Mouse (Mus musculus): ENCODE results near the gene Dmrt1. TPM values are rescaled to one million over a fixed set of nuclear protein-coding genes. Genes with fewer than 3 reads are reported as not detected.
A peak's percentile ranks its signal among the peaks of the same experiment; 100 is the strongest.

Gene Dmrt1
- total and polyA plus RNA-seq, 3 experiments: 0.30 to 0.50 TPM; not detected in 1

DNA sequence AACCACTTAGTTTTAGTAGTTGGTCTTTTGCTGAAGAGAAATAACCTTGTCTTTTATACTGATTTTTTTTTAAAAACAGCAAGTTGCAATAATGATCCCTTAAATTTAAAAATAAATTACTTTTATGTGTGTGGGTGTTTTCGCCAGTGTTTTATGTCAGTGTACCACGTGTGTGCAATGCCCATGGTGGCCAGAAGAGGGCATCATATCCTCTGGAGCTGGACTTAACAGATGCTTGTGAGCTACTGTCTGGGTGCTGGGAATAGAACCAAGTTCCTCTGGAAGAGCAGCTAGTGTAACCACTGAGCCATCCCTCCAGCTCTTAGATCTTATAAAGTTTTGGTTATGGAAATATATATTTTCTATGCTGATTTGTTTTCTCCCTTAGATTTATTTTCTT is 74.0 kb downstream of the Dmrt1 start:
- in situ Hi-C loops (cut with MboI; ENCODE audit: low pct_ligation_motif_present, low pct_unique_long_range_greater_than_20kb, low sequenced_read_pairs): no loop called here
- no peaks in the 10 kb centered on the region for H3K27me3 ChIP-seq (replicated peaks)

GRCm38 (mm10) chr19:25597717-25598232 is 92.4 kb downstream of the Dmrt1 start:
- dilution Hi-C loops (cut with MboI; ENCODE audit: extremely low pct_ligation_motif_present, extremely low pct_unique_long_range_greater_than_20kb, low sequenced_read_pairs) (no loop called here), in situ Hi-C loops (cut with MboI; ENCODE audit: low pct_ligation_motif_present, low pct_unique_long_range_greater_than_20kb, low sequenced_read_pairs) (no loop called here)
- Histone ChIP-seq H3K79me2 (replicated peaks; ENCODE audit: control insufficient read depth, extremely low read depth, insufficient read depth, poor library complexity, severe bottlenecking) (no peaks in the 10 kb centered on the region), H3K4me3 (replicated peaks in 1 of 3; ENCODE audit: low read depth in 2 of 3, low read length in 2 of 3, poor library complexity in 1 of 3) (no peak overlapping the region), H3K4me1 (ENCODE audit: control insufficient read depth in 1 of 2, insufficient read depth in 2 of 2) (no peaks in the 10 kb centered on the region), H3K27ac (ENCODE audit: insufficient read depth, low read depth) (no peak overlapping the region), H3K9ac (ENCODE audit: insufficient read depth, low read depth) (no peak overlapping the region), H3K9me3 (replicated peaks; ENCODE audit: low read length) (no peaks in the 10 kb centered on the region), H3K36me3 (replicated peaks in 1 of 2; ENCODE audit: control insufficient read depth in 1 of 2, insufficient read depth in 1 of 2, low read length in 1 of 2) (no peaks in the 10 kb centered on the region), H3K27me3 (replicated peaks) (no peaks in the 10 kb centered on the region), H3K4me2 (ENCODE audit: insufficient read depth, low read depth, poor library complexity, severe bottlenecking) (no peak overlapping the region)
- no peak for TF ChIP-seq CTCF (conservative IDR thresholded peaks at IDR 0.05 in 1 of 2, IDR thresholded peaks at IDR 0.05 in 1 of 2; ENCODE audit: low read depth in 2 of 2, low read length in 2 of 2)
- TF ChIP-seq TBP (conservative IDR thresholded peaks at IDR 0.05; ENCODE audit: low read depth, low read length): no peak
- no peak for TF ChIP-seq UBTF (IDR thresholded peaks at IDR 0.05; ENCODE audit: low read depth, low read length)
- no peak for TF ChIP-seq ELF1 (IDR thresholded peaks at IDR 0.05; ENCODE audit: low read depth, low read length)
- TF ChIP-seq MYC (IDR thresholded peaks at IDR 0.05; ENCODE audit: low read depth, low read length): no peak
- no peak for TF ChIP-seq JUND (conservative IDR thresholded peaks at IDR 0.05; ENCODE audit: low read depth, low read length)
- DNase-seq (ENCODE audit: extremely low read depth): no peak

More for the DNA sequence above, 74.0 kb downstream of the Dmrt1 start:
- Histone ChIP-seq H3K27ac (ENCODE audit: insufficient read depth, low read depth) (no peak overlapping the region), H3K4me3 (replicated peaks in 1 of 3; ENCODE audit: low read depth in 2 of 3, low read length in 2 of 3, poor library complexity in 1 of 3) (no peak overlapping the region), H3K9ac (ENCODE audit: insufficient read depth, low read depth) (no peak overlapping the region), H3K4me2 (ENCODE audit: insufficient read depth, low read depth, poor library complexity, severe bottlenecking) (no peak overlapping the region), H3K4me1 (ENCODE audit: control insufficient read depth in 1 of 2, insufficient read depth in 2 of 2) (no peaks in the 10 kb centered on the region), H3K36me3 (replicated peaks in 1 of 2; ENCODE audit: control insufficient read depth in 1 of 2, insufficient read depth in 1 of 2, low read length in 1 of 2) (no peaks in the 10 kb centered on the region), H3K79me2 (replicated peaks; ENCODE audit: control insufficient read depth, extremely low read depth, insufficient read depth, poor library complexity, severe bottlenecking) (no peaks in the 10 kb centered on the region), H3K9me3 (replicated peaks; ENCODE audit: low read length) (no peaks in the 10 kb centered on the region)
- dilution Hi-C loops (cut with MboI; ENCODE audit: extremely low pct_ligation_motif_present, extremely low pct_unique_long_range_greater_than_20kb, low sequenced_read_pairs): no loop called here
- peak; percentile 9 for DNase-seq (ENCODE audit: extremely low read depth)
- TF ChIP-seq CTCF (conservative IDR thresholded peaks at IDR 0.05 in 1 of 2, IDR thresholded peaks at IDR 0.05 in 1 of 2; ENCODE audit: low read depth in 2 of 2, low read length in 2 of 2) (peak in 1 of 2 experiments; percentile 27; a peak in 3 of 4 replicates), ZC3H11A (IDR thresholded peaks at IDR 0.05; ENCODE audit: low read depth, low read length) (no peak)

GRCm38 (mm10) chr19:25598626-25599025 is 93.2 kb downstream of the Dmrt1 start:
- Histone ChIP-seq H3K9ac (ENCODE audit: insufficient read depth, low read depth) (no peak overlapping the region), H3K79me2 (replicated peaks; ENCODE audit: control insufficient read depth, extremely low read depth, insufficient read depth, poor library complexity, severe bottlenecking) (no peaks in the 10 kb centered on the region), H3K4me2 (ENCODE audit: insufficient read depth, low read depth, poor library complexity, severe bottlenecking) (no peak overlapping the region), H3K27ac (ENCODE audit: insufficient read depth, low read depth) (no peak overlapping the region), H3K4me1 (ENCODE audit: control insufficient read depth in 1 of 2, insufficient read depth in 2 of 2) (no peaks in the 10 kb centered on the region), H3K27me3 (replicated peaks) (no peaks in the 10 kb centered on the region), H3K36me3 (replicated peaks in 1 of 2; ENCODE audit: control insufficient read depth in 1 of 2, insufficient read depth in 1 of 2, low read length in 1 of 2) (no peaks in the 10 kb centered on the region), H3K9me3 (replicated peaks; ENCODE audit: low read length) (no peaks in the 10 kb centered on the region), H3K4me3 (replicated peaks in 1 of 3; ENCODE audit: low read depth in 2 of 3, low read length in 2 of 3, poor library complexity in 1 of 3) (no peak overlapping the region)
- in situ Hi-C loops (cut with MboI; ENCODE audit: low pct_ligation_motif_present, low pct_unique_long_range_greater_than_20kb, low sequenced_read_pairs): no loop called here
- dilution Hi-C loops (cut with MboI; ENCODE audit: extremely low pct_ligation_motif_present, extremely low pct_unique_long_range_greater_than_20kb, low sequenced_read_pairs): no loop called here
- no peak for TF ChIP-seq CHD2 (IDR thresholded peaks at IDR 0.05; ENCODE audit: low read length)
- no peak for TF ChIP-seq E2F4 (IDR thresholded peaks at IDR 0.05; ENCODE audit: insufficient replicate concordance, low read depth, low read length)
- no peak for TF ChIP-seq MYC (IDR thresholded peaks at IDR 0.05; ENCODE audit: low read depth, low read length)
- no peak for TF ChIP-seq JUN (IDR thresholded peaks at IDR 0.05; ENCODE audit: insufficient read depth, low read depth, low read length)
- no peak for TF ChIP-seq PAX5 (IDR thresholded peaks at IDR 0.05; ENCODE audit: low read length)
- no peak for TF ChIP-seq POLR2A (IDR thresholded peaks at IDR 0.05; ENCODE audit: low read depth, low read length)
- TF ChIP-seq POLR2AphosphoS2 (IDR thresholded peaks at IDR 0.05; ENCODE audit: low read depth, low read length): no peak
- TF ChIP-seq MEF2A (IDR thresholded peaks at IDR 0.05; ENCODE audit: borderline replicate concordance, low read depth, low read length): no peak
- no peak for TF ChIP-seq KAT2A (IDR thresholded peaks at IDR 0.05; ENCODE audit: insufficient replicate concordance, low read length)
- no peak for TF ChIP-seq ZKSCAN1 (IDR thresholded peaks at IDR 0.05; ENCODE audit: borderline replicate concordance, low read depth, low read length)
- no peak for TF ChIP-seq SIN3A (IDR thresholded peaks at IDR 0.05; ENCODE audit: low read length)
- TF ChIP-seq ZNF384 (IDR thresholded peaks at IDR 0.05; ENCODE audit: low read depth, low read length): no peak
- no peak for TF ChIP-seq ELF1 (IDR thresholded peaks at IDR 0.05; ENCODE audit: low read depth, low read length)
- no peak for TF ChIP-seq MAZ (IDR thresholded peaks at IDR 0.05; ENCODE audit: low read depth, low read length)
- no peak for TF ChIP-seq ETS1 (conservative IDR thresholded peaks at IDR 0.05; ENCODE audit: low read depth, low read length)
- no peak for DNase-seq (ENCODE audit: extremely low read depth)
